Mouse (Mus musculus) liver, adult 2 months (tissue): Measurements from ENCODE around the gene Tm4sf20. TPM values are rescaled to one million over a fixed set of nuclear protein-coding genes. Genes with fewer than 3 reads are reported as not detected.

ENCODE experiments used
- DNase-seq: peaks from one replicate; pipeline ENCODE4 v3.0.0-alpha.2; 2011; ENCODE audit warnings: low read depth, low spot score; ENCODE audit errors: extremely low read depth
- H3K27ac ChIP-seq: fragments of 200-500 bp; replicated peaks from 2 replicates; pipeline ENCODE4 v1.5.1; 2012; ENCODE audit warnings: low read depth, mild to moderate bottlenecking, control low read depth, inconsistent platforms, low read length; ENCODE audit not compliant: insufficient read depth
- H3K27me3 ChIP-seq: fragments of 200-500 bp; 2 replicates; pipeline ENCODE4 v1.6.1; 2012; ENCODE audit warnings: mild to moderate bottlenecking, moderate library complexity, low read length, inconsistent platforms; ENCODE audit not compliant: control insufficient read depth, insufficient read depth
- H3K36me3 ChIP-seq: fragments of 200-500 bp; 2 replicates; pipeline ENCODE4 v1.6.1; 2012; ENCODE audit warnings: low read length, inconsistent platforms; ENCODE audit not compliant: control insufficient read depth, insufficient read depth
- H3K4me1 ChIP-seq: fragments of 200-500 bp; 2 replicates; pipeline ENCODE4 v1.6.1; 2011; ENCODE audit warnings: low read length; ENCODE audit not compliant: control insufficient read depth, insufficient read depth
- H3K4me3 ChIP-seq: fragments of 200-500 bp; 2 replicates; pipeline ENCODE4 v1.5.1; 2011; ENCODE audit warnings: low read depth, mild to moderate bottlenecking, control low read depth, low read length, moderate library complexity; ENCODE audit not compliant: insufficient read depth
- H3K79me2 ChIP-seq: fragments of 200-500 bp; 2 replicates; pipeline ENCODE4 v1.6.1; 2012; ENCODE audit warnings: inconsistent platforms, mild to moderate bottlenecking, low read length, moderate library complexity; ENCODE audit not compliant: control insufficient read depth, insufficient read depth
- H3K9ac ChIP-seq: fragments of 200-500 bp; 2 replicates; pipeline ENCODE4 v1.6.1; 2012; ENCODE audit warnings: low read depth, mild to moderate bottlenecking, control low read depth, inconsistent platforms, low read length
- CTCF ChIP-seq: fragments of 200-500 bp; IDR thresholded peaks from 2 replicates; pipeline ENCODE4 v1.5.1; 2011; ENCODE audit warnings: low read depth, low read length, control low read depth
- POLR2A ChIP-seq: fragments of 200-500 bp; IDR thresholded peaks from 2 replicates; pipeline ENCODE4 v1.6.1; 2011; ENCODE audit warnings: low read length, control low read depth; ENCODE audit not compliant: insufficient read depth; ENCODE audit errors: extremely low read depth
- WGBS: fragments of 180-500 bp; shearing (Covaris S2); methylation state at CpG from one replicate; pipeline ENCODE4 v1.1.7; 2018; 5-methylcytosine and 5-hydroxymethylcytosine counted together
- polyA plus RNA-seq: library from polyadenylated mRNA; depleted of rRNA; stranded (reverse); fragments of >200 nt; gene quantifications from 2 replicates; pipeline ENCODE4 v1.2.3, GENCODE M21; 2012
- total RNA-seq: library from RNA; depleted of rRNA; stranded (reverse); fragments of >200 nt; gene quantifications from 2 replicates; pipeline ENCODE4 v1.2.3, GENCODE M21; 2014

The Tm4sf20 gene
- total and polyA plus RNA-seq, 2 experiments, result not detected

DNA sequence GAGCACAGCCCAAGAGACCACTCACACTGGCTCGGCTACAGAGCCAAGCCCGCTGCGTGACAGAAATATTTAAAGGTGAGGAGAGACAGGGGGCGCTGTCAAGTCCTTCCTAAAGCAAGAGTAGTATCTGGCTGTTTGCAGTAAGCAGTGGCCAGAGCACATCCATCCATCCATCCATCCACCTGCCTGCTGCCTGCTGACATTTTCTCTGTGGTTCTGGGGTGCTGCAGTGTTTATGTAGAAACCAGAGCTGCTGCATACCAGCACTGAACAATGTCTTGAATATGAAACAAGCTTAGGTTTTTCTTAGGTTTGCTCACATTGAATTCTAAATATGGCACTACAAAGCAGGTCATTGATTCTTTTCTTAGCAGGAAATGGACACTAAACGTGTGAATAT is 4.9 kb upstream of the Tm4sf20 start:
- WGBS, result 79% methylated on average over 5 of the region's 5 CpGs
- DNase-seq, result no peak
- no peak overlapping the region for H3K4me3 ChIP-seq
- no peak overlapping the region for H3K9ac ChIP-seq
- H3K79me2 ChIP-seq, result no peaks in the 10 kb centered on the region
- H3K36me3 ChIP-seq, result no peaks in the 10 kb centered on the region
- no peak overlapping the region for H3K27ac ChIP-seq
- no peak for TF ChIP-seq CTCF
- TF ChIP-seq POLR2A, result no peak
- no peaks in the 10 kb centered on the region for H3K27me3 ChIP-seq
- no peaks in the 10 kb centered on the region for H3K4me1 ChIP-seq

DNA sequence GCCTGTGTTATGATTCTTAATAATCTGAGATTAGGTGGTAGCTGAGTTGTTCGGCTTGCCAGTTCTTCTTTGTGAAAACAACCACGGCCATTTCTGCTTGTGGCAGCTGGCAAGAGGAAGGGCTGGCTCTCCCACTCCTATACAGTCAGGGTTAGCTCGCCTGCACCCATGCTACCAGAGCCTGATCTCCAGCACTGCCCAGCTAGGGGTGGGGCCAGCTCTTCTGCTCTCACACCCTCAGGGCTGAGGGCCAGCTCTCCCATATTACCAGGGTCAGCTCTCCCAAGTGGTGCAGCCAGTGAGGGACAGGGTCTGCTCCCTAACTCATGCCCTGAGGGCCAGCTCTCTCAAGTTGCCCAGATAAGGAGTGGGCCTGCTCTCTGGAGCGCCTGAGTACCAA is 4.2 kb upstream of the Tm4sf20 start:
- Histone ChIP-seq H3K27me3 (no peaks in the 10 kb centered on the region), H3K9ac (no peak overlapping the region), H3K79me2 (no peaks in the 10 kb centered on the region), H3K4me3 (no peak overlapping the region), H3K27ac (no peak overlapping the region), H3K36me3 (no peaks in the 10 kb centered on the region), H3K4me1 (no peaks in the 10 kb centered on the region)
- no peak for DNase-seq
- no peak for TF ChIP-seq POLR2A
- no peak for TF ChIP-seq CTCF
- 90% methylated on average over 4 of the region's 4 CpGs for WGBS

DNA sequence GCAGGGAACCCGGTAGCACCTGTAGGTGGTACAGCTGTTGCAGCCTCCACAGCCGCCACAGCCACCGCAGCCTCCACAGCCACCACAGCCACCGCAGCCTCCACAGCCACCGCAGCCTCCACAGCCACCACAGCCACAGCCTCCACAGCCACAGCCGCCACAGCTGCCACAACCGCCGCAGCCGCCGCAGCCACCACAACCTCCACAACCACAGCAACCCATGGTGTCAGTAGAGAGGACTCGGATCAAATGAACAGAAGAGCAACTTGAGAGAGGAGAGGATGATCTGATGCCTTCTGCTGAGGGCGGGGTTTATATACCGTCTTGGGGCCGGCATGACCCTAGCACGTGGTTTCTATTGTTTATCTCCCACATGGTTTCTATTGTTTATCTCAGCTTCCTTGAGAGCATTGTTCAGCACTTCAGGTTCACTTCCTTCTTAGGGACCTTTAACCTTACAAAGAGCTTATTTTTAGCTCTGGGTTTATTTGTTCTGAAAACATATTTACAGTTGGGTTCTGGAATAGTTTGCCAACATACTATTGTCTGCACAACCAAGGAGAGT is 2.8 kb upstream of the Tm4sf20 start, which contains the start of gene Gm47791:
Gene Gm47791, minus strand, starts transcription at position 222 of the 565 bp plus-strand sequence.
- WGBS, result 89% methylated on average over 15 of the region's 15 CpGs
- Histone ChIP-seq H3K79me2 (no peaks in the 10 kb centered on the region), H3K4me1 (no peaks in the 10 kb centered on the region), H3K27me3 (no peaks in the 10 kb centered on the region), H3K4me3 (no peak within 1 kb of the TSS), H3K27ac (no peak within 1 kb of the TSS), H3K36me3 (no peaks in the 10 kb centered on the region), H3K9ac (no peak within 1 kb of the TSS)
- TF ChIP-seq CTCF (no peak), POLR2A (no peak)
- no peak for DNase-seq

- Histone ChIP-seq H3K27ac (no peak overlapping the region), H3K36me3 (peaks cover under 1% of the 10 kb centered on the region; the same call in 1 of the 2 replicates), H3K9ac (no peak overlapping the region), H3K27me3 (no peaks in the 10 kb centered on the region), H3K4me3 (no peak overlapping the region), H3K79me2 (no peaks in the 10 kb centered on the region), H3K4me1 (no peaks in the 10 kb centered on the region)
- TF ChIP-seq POLR2A (no peak), CTCF (no peak)
- DNase-seq, result no peak
- 70% methylated on average over 4 of the region's 4 CpGs for WGBS
Measured at GRCm38 (mm10) chr1:82766641-82767040, 1.6 kb downstream of the Tm4sf20 start.

GRCm38 (mm10) chr1:82766227-82766626 is 2.0 kb downstream of the Tm4sf20 start:
- TF ChIP-seq POLR2A (no peak), CTCF (no peak)
- peaks cover 3% of the 10 kb centered on the region; the same call in 1 of the 2 replicates for H3K36me3 ChIP-seq
- H3K4me3 ChIP-seq, result no peak overlapping the region
- H3K79me2 ChIP-seq, result no peaks in the 10 kb centered on the region
- H3K27ac ChIP-seq, result no peak overlapping the region
- H3K4me1 ChIP-seq, result no peaks in the 10 kb centered on the region
- no peaks in the 10 kb centered on the region for H3K27me3 ChIP-seq
- no peak for DNase-seq
- WGBS, result 70% methylated on average over 1 of the region's 1 CpGs
- no peak overlapping the region for H3K9ac ChIP-seq

GRCm38 (mm10) chr1:82762274-82762673 is 6.0 kb downstream of the Tm4sf20 start:
- no peak overlapping the region for H3K27ac ChIP-seq
- H3K4me3 ChIP-seq, result no peak overlapping the region
- DNase-seq, result no peak
- no peaks in the 10 kb centered on the region for H3K79me2 ChIP-seq
- H3K4me1 ChIP-seq, result no peaks in the 10 kb centered on the region
- H3K27me3 ChIP-seq, result no peaks in the 10 kb centered on the region
- no peak overlapping the region for H3K9ac ChIP-seq
- WGBS, result 91% methylated on average over 1 of the region's 1 CpGs
- peaks cover 5% of the 10 kb centered on the region for H3K36me3 ChIP-seq
- TF ChIP-seq CTCF (peak; percentile 32; the same call in 1 of the 2 replicates), POLR2A (no peak)
